Mouse (Mus musculus): ENCODE data around the gene Rgp1. TPM values are rescaled to one million over a fixed set of nuclear protein-coding genes. Genes with fewer than 3 reads are reported as not detected.

Gene Rgp1
- polyA plus RNA-seq, 1 experiment = 31.9 TPM

DNA sequence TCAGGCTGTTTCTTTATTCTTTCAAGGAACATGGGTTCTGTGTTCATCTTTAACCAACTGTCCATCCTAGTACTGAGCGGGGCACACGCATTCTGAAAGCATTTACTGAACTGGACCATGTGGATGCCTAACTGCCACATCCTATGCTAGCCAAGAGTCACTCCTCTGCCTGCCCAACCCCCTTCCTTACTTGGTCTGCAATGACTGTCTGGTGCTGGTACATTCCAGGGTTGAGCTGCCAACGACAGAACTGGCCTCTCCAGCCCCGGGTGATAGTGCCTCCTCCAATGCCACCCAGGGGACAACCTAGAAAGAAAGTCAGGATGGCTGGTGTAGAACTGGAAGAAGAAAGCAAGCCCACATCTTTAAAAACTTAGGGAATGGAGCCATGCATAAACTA lies 5.0 kb upstream of the Rgp1 start:
- H3K4me1 ChIP-seq (ENCODE audit: control insufficient read depth, insufficient read depth, insufficient read length, low read length) = peaks cover 14% of the 10 kb centered on the region
- H3K27ac ChIP-seq (ENCODE audit: insufficient read depth, low read depth, low read length) = no peak overlapping the region
- peaks cover 24% of the 10 kb centered on the region for H3K36me3 ChIP-seq (ENCODE audit: control insufficient read depth, insufficient read depth, low read length)
- TF ChIP-seq POLR2A (IDR thresholded peaks at IDR 0.05; ENCODE audit: low read depth, low read length) (no peak), CTCF (IDR thresholded peaks at IDR 0.05; ENCODE audit: extremely low read depth, insufficient read length, insufficient replicate concordance, low read depth, low read length) (no peak)
- no peaks in the 10 kb centered on the region for H3K27me3 ChIP-seq (ENCODE audit: control insufficient read depth, insufficient read depth, low read length)
- no peak overlapping the region for H3K4me3 ChIP-seq (ENCODE audit: low read depth, low read length)
- WGBS = 87% methylated on average over 4 of the region's 4 CpGs

GRCm38 (mm10) chr4:43575356-43575755 lies 3.2 kb upstream of the Rgp1 start:
- Histone ChIP-seq H3K4me1 (ENCODE audit: control insufficient read depth, insufficient read depth, insufficient read length, low read length) (peaks cover 16% of the 10 kb centered on the region), H3K27ac (ENCODE audit: insufficient read depth, low read depth, low read length) (no peak overlapping the region), H3K36me3 (ENCODE audit: control insufficient read depth, insufficient read depth, low read length) (peaks cover 10% of the 10 kb centered on the region), H3K4me3 (ENCODE audit: low read depth, low read length) (no peak overlapping the region), H3K27me3 (ENCODE audit: control insufficient read depth, insufficient read depth, low read length) (no peaks in the 10 kb centered on the region)
- WGBS = 31% methylated on average over 2 of the region's 2 CpGs
- TF ChIP-seq POLR2A (IDR thresholded peaks at IDR 0.05; ENCODE audit: low read depth, low read length) (no peak), CTCF (IDR thresholded peaks at IDR 0.05; ENCODE audit: extremely low read depth, insufficient read length, insufficient replicate concordance, low read depth, low read length) (no peak)

DNA sequence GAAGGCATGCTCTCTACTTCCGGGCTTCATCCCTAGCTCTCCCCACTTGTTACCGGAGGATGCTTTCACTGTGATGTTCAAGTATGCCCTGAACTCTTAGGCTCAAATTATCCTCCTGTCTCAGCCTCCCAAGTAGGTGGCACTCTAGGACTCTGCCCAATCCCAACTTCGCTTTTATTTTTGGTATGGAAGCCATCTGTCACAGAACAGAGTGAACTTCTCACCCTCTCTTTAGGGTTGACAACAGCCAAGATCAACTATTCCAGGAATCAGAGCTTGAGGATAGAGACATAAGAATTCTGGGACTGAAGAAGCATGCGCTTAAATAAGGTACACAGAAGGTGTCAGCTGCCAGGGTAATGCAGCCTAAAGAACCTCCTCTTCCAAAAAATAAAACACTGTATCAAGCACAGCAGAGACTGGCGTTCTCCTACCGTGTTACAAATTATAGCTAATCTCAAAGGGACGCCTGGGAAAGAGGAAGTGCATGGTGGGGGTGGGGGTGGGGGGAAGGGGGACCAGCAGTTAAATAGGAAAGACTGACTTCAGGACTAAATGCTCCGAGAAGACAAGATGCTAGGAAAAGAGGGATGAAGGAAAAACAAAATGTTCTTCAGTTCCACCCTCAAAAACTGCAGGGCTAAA lies 1.2 kb upstream of the Rgp1 start:
- Histone ChIP-seq H3K27ac (ENCODE audit: insufficient read depth, low read depth, low read length) (no peak overlapping the region), H3K27me3 (ENCODE audit: control insufficient read depth, insufficient read depth, low read length) (no peaks in the 10 kb centered on the region), H3K36me3 (ENCODE audit: control insufficient read depth, insufficient read depth, low read length) (peaks cover 21% of the 10 kb centered on the region), H3K4me1 (ENCODE audit: control insufficient read depth, insufficient read depth, insufficient read length, low read length) (peaks cover 16% of the 10 kb centered on the region), H3K4me3 (ENCODE audit: low read depth, low read length) (peak overlapping the region; percentile 85)
- 42% methylated on average over 8 of the region's 8 CpGs for WGBS
- TF ChIP-seq POLR2A (IDR thresholded peaks at IDR 0.05; ENCODE audit: low read depth, low read length) (no peak), CTCF (IDR thresholded peaks at IDR 0.05; ENCODE audit: extremely low read depth, insufficient read length, insufficient replicate concordance, low read depth, low read length) (no peak)

- TF ChIP-seq CTCF (IDR thresholded peaks at IDR 0.05; ENCODE audit: extremely low read depth, insufficient read length, insufficient replicate concordance, low read depth, low read length) (no peak), POLR2A (IDR thresholded peaks at IDR 0.05; ENCODE audit: low read depth, low read length) (no peak)
- 3% methylated on average over 10 of the region's 10 CpGs for WGBS
- H3K36me3 ChIP-seq (ENCODE audit: control insufficient read depth, insufficient read depth, low read length) = peaks cover 30% of the 10 kb centered on the region
- no peaks in the 10 kb centered on the region for H3K27me3 ChIP-seq (ENCODE audit: control insufficient read depth, insufficient read depth, low read length)
- H3K27ac ChIP-seq (ENCODE audit: insufficient read depth, low read depth, low read length) = no peak overlapping the region
- peaks cover 16% of the 10 kb centered on the region for H3K4me1 ChIP-seq (ENCODE audit: control insufficient read depth, insufficient read depth, insufficient read length, low read length)
- peak overlapping the region; percentile 85 for H3K4me3 ChIP-seq (ENCODE audit: low read depth, low read length)
Observed at GRCm38 (mm10) chr4:43579256-43579655, 741 bp downstream of the Rgp1 start.

DNA sequence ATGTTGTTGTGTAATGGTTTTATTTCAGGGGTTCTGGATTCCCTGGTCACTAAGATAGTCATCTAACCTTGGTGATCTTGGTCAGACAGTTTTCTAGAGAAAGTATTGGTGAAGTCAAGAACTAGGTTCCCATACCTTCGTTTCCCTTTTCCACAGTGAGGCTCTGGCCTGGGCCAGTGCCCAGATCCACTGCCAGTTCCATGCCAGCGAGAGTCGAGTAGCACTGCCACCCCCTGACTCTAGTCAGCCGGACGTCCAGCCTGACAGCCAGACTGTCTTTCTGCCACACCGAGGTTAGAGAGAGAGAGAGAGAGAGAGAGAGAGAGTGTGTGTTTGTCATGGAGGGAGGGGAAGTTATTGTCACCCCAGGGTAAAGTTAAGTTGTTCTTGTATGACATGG lies 1.2 kb downstream of the Rgp1 start:
- H3K27me3 ChIP-seq (ENCODE audit: control insufficient read depth, insufficient read depth, low read length) = no peaks in the 10 kb centered on the region
- no peak overlapping the region for H3K4me3 ChIP-seq (ENCODE audit: low read depth, low read length)
- peaks cover 30% of the 10 kb centered on the region for H3K36me3 ChIP-seq (ENCODE audit: control insufficient read depth, insufficient read depth, low read length)
- WGBS = 72% methylated on average over 6 of the region's 6 CpGs
- H3K4me1 ChIP-seq (ENCODE audit: control insufficient read depth, insufficient read depth, insufficient read length, low read length) = peaks cover 16% of the 10 kb centered on the region
- TF ChIP-seq POLR2A (IDR thresholded peaks at IDR 0.05; ENCODE audit: low read depth, low read length) (no peak), CTCF (IDR thresholded peaks at IDR 0.05; ENCODE audit: extremely low read depth, insufficient read length, insufficient replicate concordance, low read depth, low read length) (no peak)
- H3K27ac ChIP-seq (ENCODE audit: insufficient read depth, low read depth, low read length) = no peak overlapping the region

- Histone ChIP-seq H3K27me3 (ENCODE audit: control insufficient read depth, insufficient read depth, low read length) (no peaks in the 10 kb centered on the region), H3K4me1 (ENCODE audit: control insufficient read depth, insufficient read depth, insufficient read length, low read length) (peaks cover 12% of the 10 kb centered on the region), H3K27ac (ENCODE audit: insufficient read depth, low read depth, low read length) (no peak overlapping the region), H3K4me3 (ENCODE audit: low read depth, low read length) (no peak overlapping the region), H3K36me3 (ENCODE audit: control insufficient read depth, insufficient read depth, low read length) (peaks cover 30% of the 10 kb centered on the region)
- 92% methylated on average over 5 of the region's 5 CpGs for WGBS
- no peak for TF ChIP-seq CTCF (IDR thresholded peaks at IDR 0.05; ENCODE audit: extremely low read depth, insufficient read length, insufficient replicate concordance, low read depth, low read length)
- TF ChIP-seq POLR2A (IDR thresholded peaks at IDR 0.05; ENCODE audit: low read depth, low read length) = no peak
Observed at GRCm38 (mm10) chr4:43580721-43581120, 2.2 kb downstream of the Rgp1 start.

DNA sequence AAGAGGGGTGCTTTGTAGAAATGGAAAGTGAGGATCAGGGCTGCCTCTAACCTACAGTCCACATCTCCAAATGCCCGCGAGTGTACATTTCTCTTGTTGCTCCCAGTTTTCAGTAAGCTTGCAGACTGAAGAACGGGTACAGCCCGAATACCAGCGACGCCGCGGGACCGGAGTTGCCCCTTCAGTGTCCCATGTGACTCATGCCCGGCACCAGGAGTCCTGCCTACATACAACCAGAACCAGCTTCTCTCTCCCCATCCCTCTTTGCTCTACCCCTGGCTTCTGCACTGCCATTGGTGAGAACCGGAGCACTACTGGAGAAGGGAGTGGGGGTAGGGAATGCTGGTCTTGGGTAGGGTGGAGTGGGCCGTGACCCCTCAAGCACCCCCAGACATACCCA lies 2.9 kb downstream of the Rgp1 start:
- Histone ChIP-seq H3K4me1 (ENCODE audit: control insufficient read depth, insufficient read depth, insufficient read length, low read length) (peaks cover 10% of the 10 kb centered on the region), H3K27me3 (ENCODE audit: control insufficient read depth, insufficient read depth, low read length) (no peaks in the 10 kb centered on the region), H3K4me3 (ENCODE audit: low read depth, low read length) (no peak overlapping the region), H3K36me3 (ENCODE audit: control insufficient read depth, insufficient read depth, low read length) (peaks cover 30% of the 10 kb centered on the region), H3K27ac (ENCODE audit: insufficient read depth, low read depth, low read length) (no peak overlapping the region)
- TF ChIP-seq POLR2A (IDR thresholded peaks at IDR 0.05; ENCODE audit: low read depth, low read length) (no peak), CTCF (IDR thresholded peaks at IDR 0.05; ENCODE audit: extremely low read depth, insufficient read length, insufficient replicate concordance, low read depth, low read length) (no peak)
- 95% methylated on average over 12 of the region's 12 CpGs for WGBS
